Mouse (Mus musculus) retina, postnatal 7 days (tissue): ENCODE results near the gene Gm5751.
"Not testable (repeated sequence)": the region's sequence is repeated elsewhere in the genome, so short reads cannot be mapped to it uniquely, and the experiment has no call there.

Source experiments
- DNase-seq: peaks from one replicate; pipeline ENCODE4 v3.0.0-alpha.2; 2012; ENCODE audit warnings: low read depth, low spot score

The Gm5751 gene

DNA sequence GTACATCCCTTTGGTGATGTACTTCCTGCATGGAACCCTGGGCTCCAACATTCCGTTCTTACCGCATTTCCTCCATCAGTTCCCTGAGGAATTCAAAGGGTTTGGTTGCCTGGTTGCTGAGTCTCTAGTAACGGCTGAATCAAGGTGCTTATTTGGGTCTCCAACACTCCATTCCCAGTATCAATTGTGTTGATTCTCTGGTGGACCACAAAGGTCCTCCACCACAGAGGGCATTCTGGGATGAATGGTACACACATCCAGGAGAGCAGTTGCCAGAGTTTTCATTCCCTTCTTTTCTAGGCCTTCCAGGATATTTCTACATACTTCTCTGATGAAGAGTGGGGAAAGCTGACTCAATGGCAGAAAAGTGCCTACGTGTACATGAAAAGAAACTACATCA is at the start of gene Gm5751:
TSS of gene Gm5751 (plus strand) at position 301 of the 400 bp plus-strand sequence.
- DNase-seq = not testable (repeated sequence)

DNA sequence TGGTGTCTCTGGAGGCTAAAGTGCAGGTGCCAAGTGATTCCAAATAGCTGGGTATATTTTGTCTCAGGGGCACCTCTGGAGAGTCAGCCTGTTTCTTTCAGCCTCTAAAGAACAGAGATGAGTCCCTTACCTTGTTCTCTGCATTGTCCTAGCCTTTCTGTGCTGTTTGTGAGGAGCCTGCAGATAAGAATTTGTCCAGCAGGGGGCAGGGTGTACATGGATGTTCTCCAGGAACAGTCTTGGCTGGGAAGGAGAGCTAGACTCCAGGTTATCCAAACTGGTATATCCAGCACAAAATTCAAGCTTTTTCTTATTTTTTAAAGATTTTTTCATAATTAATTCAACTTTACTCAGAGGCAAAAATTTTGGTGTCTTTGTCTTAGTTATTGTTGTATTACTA is 42.0 kb upstream of the Gm5751 start:
- peak; percentile 16 for DNase-seq

DNA sequence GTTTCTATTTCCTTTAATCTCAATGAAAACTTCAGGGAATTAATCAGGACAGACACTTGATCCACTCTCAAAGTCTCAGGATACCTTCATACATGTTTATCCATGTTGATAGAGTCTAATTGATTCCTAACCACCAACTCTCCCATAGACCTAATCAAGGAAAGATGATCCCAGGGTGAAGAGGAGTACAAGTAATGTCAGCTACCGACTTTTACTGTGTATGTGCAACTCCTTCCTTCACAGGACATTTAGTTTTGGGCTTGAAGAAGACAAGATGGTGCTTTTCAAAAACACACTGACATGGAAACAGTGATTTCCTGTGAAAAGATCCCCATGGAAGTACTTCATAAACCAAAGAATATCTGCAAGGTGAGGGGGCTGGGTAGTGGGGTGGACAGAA is 30.4 kb upstream of the Gm5751 start, which contains the start of gene Gm6592:
TSS of gene Gm6592 (plus strand) at position 301 of the 400 bp plus-strand sequence.
- no peak for DNase-seq

DNA sequence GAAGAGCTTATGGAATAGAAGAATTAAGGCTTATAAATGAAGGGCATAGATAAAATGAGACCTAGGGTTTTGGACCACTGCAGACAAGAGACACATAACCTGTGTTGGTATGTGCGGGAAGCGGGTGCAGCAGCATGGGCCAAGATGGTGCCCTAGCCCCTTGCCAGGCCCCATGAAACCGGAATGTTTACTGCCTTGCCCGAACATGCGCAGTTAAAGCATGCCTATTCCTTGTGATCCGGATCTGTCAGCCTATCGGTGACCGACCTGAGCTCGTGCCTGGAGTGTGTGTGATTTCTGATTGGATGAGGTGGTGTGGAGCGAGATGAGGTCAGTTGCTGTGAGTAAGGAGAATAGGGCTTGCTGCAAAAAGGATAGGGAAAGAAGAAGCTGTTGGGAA is 21.6 kb upstream of the Gm5751 start:
- no peak for DNase-seq

DNA sequence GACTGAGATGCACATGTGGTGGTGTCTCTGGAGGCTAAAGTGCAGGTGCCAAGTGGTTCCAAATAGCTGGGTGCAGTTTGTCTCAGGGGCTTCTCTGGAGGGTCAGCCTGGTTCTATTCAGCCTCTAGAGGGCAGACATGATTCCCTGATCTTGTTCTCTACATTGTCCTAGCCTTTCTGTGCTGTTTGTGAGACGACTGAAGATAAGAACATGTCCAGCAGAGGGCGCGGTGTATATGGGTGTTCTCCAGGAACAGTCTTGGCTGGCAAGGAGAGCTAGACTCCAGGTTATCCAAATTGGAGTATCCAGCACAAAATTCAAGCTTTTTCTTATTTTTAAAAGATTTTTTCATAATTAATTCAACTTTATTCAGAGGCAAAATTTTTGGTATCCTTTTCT is 9.7 kb upstream of the Gm5751 start:
- DNase-seq = peak; percentile 54

DNA sequence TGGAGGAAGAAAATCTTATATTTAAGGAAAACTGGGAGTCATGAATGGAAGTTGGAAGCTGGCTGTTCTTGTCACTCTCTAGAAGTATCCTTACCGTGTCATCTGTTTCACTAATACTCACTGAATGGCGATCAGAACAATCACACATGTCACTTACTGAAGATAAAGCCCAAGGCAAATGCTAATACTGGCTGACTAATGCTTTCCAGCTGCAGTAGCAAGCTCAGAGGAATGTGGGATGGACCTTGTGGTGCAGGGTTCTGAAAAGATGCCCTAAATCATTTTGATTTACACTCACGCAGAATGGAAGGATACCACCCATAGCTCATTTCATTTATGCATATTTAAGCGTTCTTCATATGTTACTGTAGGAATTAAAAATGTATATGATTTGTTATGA is 10.3 kb downstream of the Gm5751 start:
- no peak for DNase-seq

DNA sequence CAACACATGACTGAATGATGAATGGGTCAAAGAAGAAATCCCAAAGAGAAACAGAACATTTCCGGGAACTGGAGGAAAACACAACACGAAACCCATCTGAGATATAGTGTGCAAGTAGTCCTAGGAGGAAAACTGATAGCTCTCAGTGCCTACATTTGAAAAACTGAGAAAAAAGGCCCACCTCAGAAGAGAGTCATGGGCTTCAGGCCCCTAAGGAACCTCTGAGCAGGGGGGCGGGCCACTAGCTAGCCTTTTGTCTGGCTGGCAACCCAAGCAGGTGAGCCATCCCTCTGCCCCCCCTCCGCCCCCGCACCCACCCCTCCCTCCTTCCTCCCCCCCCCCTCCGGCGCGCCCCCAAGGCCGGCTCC is 17.9 kb downstream of the Gm5751 start:
- DNase-seq = no peak

DNA sequence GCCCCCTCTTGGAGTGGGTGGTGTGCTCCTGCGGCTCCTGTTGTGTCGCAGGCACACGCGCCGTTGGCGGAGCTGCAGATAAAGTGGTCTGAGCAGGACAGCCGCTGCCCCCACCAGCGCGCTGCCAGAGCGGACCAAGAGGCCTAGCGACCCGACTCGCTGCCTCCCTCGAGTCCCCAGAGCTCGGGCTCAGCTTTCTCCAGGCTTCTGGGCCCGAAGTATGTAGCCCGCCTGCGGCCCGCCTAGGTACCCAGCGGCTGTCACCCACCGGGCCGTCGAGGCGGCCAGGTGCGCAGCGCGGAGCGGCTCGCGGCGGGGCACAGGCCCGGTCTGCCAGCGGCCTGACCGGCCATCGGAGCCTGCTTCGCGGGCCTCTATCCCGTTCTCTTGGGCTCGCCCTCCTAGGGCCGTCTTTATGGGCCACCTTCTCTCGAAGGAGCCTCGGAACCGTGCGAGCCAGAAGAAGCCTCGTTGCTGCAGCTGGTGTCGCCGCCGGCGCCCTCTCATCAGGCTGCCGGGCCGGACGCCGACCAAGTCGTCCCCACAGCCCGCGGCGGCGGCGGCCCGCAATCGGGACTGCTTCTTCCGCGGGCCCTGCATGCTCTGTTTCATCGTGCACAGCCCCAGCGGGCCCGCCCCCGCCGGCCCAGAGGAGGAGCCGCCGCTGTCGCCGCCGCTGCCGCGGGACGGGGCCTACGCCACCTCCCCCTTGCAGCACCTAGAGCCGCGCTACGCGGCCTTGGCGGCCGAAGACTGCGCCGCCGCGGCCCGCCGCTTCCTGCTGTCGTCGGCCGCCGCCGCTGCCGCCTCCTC is 18.5 kb downstream of the Gm5751 start, which contains the start of gene B630019K06Rik:
TSS of gene B630019K06Rik (plus strand) at position 40 of the 813 bp plus-strand sequence.
- peak; percentile 31 for DNase-seq

DNA sequence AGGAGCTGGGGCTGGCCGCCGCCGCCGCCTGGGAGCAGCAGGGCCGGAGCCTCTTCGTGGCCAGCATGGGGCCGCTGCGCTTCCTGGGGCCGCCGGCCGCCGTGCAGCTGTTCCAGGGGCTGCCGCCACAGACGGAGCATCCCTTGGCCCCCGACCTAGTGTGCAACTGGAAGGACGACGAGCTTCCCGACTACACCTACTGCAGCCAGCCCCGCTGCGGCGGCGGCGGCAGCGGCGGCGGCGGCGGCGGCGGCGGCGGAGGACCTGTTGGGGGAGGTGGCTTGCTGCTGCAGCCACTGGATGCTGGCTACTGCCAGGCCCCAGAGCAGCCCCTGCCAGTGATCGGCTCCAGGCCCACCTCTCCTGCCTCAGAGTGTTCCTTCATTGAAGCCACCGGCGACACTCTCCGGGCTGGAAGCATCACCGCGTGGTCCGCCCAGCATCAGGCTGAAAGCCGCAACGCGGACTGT is 19.2 kb downstream of the Gm5751 start:
- DNase-seq = peak; percentile 4

DNA sequence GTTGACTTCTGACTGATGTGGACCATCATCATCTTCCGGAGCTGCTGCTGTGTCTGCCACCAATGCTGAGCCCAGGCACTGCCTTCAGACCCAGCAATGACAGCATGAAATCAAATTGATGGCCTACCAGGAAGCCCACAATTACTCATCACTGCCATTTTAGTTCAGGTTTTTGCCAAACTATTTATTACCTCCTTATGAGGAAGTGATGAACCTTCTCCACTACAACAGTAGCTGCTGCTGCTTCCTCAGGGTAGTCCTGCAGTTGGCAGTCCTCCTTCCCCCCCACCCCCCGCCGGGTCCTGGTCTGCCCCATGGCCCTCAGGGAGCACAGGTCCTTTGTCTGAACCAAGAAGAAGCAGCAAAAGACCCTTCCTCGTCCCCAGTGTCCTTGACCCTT is 26.8 kb downstream of the Gm5751 start:
- no peak for DNase-seq

DNA sequence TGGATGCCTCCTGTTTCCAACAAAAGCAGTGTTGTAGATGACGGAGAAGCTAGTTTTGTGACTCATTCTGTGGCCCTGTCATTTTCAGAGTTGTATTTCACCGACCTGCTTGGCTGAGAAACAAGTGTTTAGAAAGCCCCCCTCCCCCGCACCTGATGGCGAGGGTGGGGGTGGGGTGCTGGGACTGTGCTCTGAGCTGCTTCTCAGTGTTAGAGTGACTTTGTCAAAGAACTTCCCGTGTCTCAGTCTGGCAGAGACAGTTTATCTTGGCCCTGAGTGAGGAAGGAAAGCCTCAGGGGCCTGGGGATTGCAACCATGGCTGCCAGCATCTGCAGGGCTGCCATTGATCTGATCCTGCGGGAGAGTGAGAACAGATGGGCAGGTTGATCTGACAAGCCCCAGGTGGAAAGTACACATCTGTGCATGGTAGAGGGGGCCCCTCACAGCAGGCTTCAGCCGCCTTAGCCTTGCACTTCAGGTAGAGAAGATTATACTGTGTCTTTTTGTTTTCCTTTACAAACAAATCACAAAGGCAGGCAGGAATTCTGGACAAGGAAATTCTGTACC is 27.9 kb downstream of the Gm5751 start:
- DNase-seq = no peak

DNA sequence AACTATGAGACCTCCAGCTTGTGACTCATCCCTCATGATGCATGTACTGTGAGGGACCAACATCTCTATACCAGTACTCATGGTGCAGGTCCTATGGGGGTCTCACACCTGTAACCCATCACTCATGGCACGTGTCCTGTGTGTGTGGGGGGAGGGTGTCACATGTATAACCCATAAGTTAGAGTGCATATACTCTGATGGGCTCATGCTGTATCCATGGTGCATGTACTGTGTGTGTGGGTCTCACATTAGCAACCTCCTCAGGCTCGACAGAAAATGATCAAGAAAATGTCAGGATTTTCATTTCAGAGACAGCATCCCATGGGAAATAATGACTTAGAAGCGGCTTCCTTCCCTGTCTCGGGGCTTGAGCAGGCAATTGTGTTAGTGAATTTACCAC is 47.0 kb downstream of the Gm5751 start:
- no peak for DNase-seq

DNA sequence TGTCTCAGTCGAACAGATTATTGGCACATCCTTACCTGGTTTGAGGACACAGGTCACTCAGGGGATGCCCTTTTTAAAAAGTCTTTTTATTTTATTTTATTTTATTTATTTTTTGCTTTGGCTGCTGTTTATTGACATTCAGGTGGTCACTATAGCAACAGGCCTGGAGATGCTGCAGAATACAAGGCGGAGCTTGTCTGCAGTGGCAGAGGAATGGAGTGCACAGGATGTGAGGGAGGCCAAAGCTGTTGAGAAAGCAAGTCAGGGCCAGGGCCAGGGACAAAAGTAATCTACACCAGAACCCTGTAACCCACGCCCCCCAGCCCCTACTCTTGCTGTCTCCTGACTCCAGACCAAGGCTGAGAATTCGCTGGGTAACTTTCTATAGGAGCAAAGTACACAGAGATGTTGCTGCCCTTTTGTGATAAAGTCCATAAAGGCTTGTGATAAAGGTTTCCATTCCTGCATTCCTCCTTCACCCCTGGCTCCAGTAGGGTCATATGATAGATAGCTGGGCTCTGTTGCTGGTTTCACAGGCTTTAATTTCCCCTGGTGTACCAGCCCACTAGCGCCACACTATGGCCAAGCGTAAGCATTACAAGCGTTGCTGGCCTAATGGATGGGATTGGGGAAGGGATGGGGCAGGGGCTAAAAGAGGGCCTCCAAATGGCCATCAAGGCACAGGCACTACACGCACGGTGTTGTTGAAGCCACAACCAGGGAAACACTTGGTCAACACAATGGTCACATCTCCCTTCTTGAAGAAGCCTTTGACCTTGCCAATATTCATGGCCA is 48.0 kb downstream of the Gm5751 start:
- DNase-seq = no peak

DNA sequence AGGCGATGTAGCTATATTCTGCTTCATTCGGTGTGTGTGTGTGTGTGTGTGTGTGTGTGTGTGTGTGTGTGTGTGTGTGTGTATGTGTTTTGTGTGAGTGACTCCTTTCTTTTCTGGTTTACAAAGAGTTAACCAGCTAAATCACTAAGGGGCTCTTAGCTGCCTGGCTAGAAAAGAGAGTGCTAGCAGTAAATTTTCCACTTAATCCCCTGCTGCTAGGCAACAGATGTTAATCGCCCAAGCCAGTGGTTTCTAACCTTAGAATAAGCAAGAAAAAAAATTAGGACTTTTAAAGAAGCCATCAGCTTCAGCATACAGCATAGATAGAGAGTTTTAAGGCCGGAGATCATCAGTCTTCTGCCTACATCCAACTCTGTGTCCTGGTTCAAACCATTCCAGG is 53.3 kb downstream of the Gm5751 start:
- no peak for DNase-seq
